Mouse (Mus musculus) heart, adult 2 months (tissue): ENCODE measurements at regions not wholly inside any gene's neighbourhood (a gene's known extent, or its start where the extent isn't known, plus 50 kb on each side); places are given as distances from the start of the nearest gene placed in this dataset.

Source experiments
- CTCF ChIP-seq: fragments of 200-600 bp; IDR thresholded peaks from 2 replicates; pipeline ENCODE4 v1.8.1; 2022; ENCODE audit warnings: antibody characterized with exemption, mild to moderate bottlenecking, moderate library complexity
- POLR2A ChIP-seq: fragments of 200-500 bp; IDR thresholded peaks from 2 replicates; pipeline ENCODE4 v1.6.1; 2011; ENCODE audit warnings: mild to moderate bottlenecking, low read depth, low read length, control low read depth; ENCODE audit not compliant: insufficient read depth

DNA sequence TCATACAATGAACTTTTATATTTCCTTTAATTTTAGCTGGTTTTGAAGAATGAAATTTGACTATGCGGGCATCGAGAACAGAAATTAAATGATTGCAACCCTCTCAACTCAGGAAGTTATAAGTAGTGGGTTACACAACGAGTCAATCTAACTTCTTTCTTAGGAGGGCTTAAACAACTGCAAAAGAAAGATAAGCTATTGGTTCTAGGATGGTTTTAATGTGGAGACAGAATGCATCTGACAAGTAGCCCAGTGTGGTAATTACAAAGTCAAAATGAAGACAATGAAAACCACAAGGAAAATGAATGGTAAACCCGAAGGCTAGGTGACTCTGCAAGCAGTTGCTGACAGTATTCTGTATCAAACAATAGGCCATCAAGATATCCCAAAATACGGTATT lies 598.0 kb upstream of the Arid1b start:
- TF ChIP-seq POLR2A (no peak), CTCF (no peak)
